Mouse (Mus musculus) gastrocnemius, adult 2 months (tissue): ENCODE measurements at regions not wholly inside any gene's neighbourhood (a gene's known extent, or its start where the extent isn't known, plus 50 kb on each side); places are given as distances from the start of the nearest gene placed in this dataset.

Experiments
- DNase-seq: peaks from one replicate; pipeline ENCODE4 v3.0.0; 2022
- H3K27ac ChIP-seq: fragments of 200-600 bp; 2 replicates; pipeline ENCODE4 v1.8.1; 2022; ENCODE audit warnings: mild to moderate bottlenecking
- H3K4me3 ChIP-seq: fragments of 200-600 bp; 2 replicates; pipeline ENCODE4 v1.8.1; 2022; ENCODE audit warnings: mild to moderate bottlenecking, moderate library complexity
- CTCF ChIP-seq: fragments of 200-600 bp; IDR thresholded peaks from 2 replicates; pipeline ENCODE4 v1.8.1; 2022; ENCODE audit warnings: antibody characterized with exemption, mild to moderate bottlenecking, moderate library complexity
- intact Hi-C: fragments of 180-260 bp; cut with DNase I; formaldehyde crosslinking; loops from one replicate; pipeline ENCODE4 v1.15.1; 2025

DNA sequence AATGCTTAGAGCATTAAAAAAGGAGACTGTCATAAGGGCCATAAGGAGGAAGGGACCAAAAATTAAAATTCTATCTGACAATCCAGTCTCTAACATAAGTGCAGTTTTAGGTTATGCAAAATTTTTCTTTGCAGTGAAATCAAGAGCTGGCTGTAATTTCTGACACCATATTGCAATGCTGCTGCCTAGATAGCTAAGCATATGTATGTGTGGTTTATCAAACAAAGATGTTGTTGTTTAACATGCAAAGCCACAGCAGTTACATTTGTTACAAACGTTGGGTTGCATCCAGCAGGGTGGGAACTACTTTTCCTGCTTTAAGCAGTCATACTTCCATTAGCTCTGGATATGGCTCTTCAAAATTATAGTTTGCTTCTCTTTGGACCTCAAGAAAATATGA is 288.5 kb downstream of the Psat1 start:
- TF ChIP-seq CTCF: no peak
- intact Hi-C loops: no loop called here
- no peak for DNase-seq
- Histone ChIP-seq H3K27ac (no peak overlapping the region), H3K4me3 (no peak overlapping the region)

DNA sequence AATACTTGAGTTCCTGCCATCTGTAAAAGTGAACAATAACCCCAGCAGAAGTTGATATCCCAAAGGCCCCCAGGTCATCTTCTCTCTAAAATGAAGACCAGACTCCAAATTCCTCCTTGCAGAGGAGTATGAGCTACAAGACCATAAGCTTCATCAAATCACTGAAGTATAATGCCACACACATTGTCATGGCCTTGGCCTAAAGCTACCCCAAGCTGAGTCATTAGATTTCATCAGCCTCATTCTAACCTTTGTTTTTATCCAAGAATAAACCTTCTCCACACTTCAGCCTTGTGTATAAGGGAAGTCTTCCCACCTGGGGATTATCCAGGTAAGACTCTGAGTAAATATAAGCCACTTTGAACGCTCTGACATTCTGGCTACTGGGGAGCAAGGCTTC is 289.3 kb downstream of the Psat1 start:
- no peak for DNase-seq
- intact Hi-C loops: no loop called here
- TF ChIP-seq CTCF: no peak

DNA sequence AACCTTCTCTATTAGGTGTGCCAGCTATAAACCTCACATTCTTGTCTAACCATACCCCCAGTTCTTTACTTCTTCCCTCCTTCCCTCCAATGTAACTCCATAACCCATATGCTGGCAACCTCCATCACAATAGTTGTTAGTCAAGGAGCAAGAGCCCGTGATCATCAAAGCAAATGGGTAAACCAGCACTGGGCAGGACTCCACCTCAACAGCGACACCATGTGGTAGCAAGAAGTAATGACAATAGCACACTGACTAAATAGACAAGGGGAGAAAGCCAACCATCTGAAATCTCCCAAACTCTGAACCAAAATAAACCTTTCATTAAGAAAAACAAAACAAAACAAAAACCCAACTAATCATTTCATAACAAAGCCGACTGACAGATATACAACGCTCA is 297.8 kb downstream of the Psat1 start:
- no peak for DNase-seq
- H3K4me3 ChIP-seq: no peak overlapping the region
- intact Hi-C loops: no loop called here
- no peak overlapping the region for H3K27ac ChIP-seq
- TF ChIP-seq CTCF: peak; percentile 64

More for the DNA sequence above, 289.3 kb downstream of the Psat1 start:
- Histone ChIP-seq H3K27ac (no peak overlapping the region), H3K4me3 (no peak overlapping the region)

DNA sequence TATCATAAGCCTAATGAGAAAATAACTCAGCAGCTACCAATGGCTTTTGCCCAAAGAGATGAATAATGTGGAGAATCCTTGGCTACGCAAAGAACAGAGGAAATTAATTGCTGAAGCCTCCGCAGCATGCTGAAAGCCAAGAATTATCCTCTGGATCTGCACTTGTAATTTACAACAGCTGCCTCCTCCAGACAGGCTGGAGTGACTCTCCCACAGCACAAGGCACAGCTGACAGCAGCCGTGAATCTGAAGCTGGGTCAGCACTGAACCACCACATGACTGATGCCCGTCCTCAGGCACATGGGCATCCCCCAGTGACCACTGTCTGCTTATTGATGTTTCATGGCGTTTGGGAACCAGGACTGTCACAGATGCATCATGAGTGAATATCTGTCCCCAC is 299.8 kb downstream of the Psat1 start:
- TF ChIP-seq CTCF: no peak
- H3K4me3 ChIP-seq: no peak overlapping the region
- intact Hi-C loops: no loop called here
- no peak overlapping the region for H3K27ac ChIP-seq
- no peak for DNase-seq

DNA sequence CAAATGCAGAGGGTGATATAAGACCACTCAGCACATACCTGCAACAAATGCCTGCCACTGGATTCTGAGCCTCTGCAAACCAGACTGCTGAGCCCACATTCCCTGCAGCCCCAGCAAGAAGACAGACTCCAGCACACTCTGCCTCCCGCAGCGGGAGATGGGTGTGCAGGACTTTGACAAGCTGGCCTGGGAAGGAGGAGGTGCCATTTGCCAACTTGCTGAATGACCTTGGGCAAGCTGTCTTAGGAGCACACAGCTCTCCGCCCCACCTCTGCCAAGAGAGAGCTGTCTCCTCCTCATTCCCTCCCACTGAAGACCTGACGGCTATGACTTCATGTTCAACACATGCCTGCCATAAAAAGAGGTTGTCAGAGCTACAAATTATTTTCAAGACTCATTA is 302.4 kb downstream of the Psat1 start:
- TF ChIP-seq CTCF: no peak
- no peak for DNase-seq
- intact Hi-C loops: no loop called here
- no peak overlapping the region for H3K27ac ChIP-seq
- no peak overlapping the region for H3K4me3 ChIP-seq

DNA sequence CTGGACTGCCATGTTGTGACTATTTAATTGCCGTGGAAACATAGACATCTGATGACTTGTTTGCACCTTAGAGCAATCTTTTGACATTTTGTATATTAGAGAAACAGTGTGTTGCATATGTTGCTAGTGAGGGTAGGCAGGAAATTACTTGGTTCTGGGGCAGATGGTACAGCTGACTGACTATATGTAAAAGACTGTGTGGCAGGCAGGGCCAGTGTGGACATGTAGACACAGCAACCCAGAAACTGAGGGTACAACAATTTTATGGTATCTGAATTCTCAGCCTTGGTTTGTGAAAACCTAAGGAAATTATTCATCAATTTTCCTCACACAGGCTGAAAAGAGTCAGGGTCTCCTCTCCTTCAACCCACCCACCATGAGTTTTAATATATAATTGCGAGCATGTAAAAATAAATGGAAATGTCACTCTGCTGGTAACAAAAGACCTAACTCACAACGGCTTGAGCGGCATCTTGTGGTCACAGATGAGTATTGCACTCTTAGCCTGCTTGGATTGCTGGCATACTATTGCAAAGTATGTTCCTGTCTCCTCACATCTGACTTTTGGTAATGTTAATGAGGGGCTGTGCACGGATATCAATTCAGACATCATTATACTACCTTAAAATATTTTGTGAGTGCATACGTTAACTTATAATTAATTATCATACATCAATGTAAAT is 329.8 kb downstream of the Psat1 start:
- Histone ChIP-seq H3K4me3 (no peak overlapping the region), H3K27ac (no peak overlapping the region)
- intact Hi-C loops: loop anchor here (10.0 kb wide), 1 partner anchor 583 kb away; no protein-coding TSS in a partner anchor
- TF ChIP-seq CTCF: peak; percentile 89
- DNase-seq: peak; percentile 44

DNA sequence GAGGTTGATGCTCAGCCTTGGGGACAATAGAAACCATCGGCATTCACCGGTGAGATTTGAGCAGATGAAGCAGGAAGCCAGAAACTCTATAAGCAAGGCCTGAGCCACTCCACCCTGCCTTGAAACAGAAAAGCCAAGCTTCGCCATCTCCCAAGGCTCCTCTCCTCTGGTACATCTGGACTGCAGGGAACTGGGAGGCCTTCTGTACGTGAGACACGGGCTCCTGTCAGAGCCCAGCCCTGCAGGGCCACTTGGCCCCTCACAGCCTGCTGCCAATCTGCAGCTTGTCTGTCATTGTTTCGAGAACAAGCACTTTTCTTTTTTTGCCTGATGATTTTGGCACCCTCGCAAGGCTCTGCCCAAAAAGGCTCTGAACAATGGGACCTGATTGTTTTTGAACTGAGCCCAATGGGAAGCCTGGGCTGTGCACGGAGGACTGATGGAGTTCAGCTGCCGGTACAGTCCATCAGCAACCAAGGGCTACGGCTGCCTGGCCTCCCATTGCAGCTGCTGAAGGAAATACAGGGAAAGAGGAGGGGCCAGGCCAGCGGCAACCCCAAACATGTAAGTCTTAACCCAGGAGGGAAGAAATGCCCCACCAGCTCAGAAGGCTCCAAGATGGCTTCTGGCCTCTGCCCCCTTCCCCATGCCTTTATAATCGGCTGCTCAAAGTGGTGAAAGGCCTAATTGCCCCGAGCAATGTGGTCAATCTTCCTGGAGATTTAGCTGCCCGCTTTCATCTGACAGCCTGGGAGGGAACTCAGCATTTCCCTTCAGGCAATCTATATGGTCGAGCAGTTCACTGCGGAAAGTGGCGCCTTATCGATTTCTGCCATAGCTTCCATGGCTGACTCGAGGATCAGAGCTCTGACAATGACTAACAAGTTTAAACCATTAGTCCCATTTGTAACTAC is 332.2 kb downstream of the Psat1 start:
- H3K4me3 ChIP-seq: no peak overlapping the region
- no peak overlapping the region for H3K27ac ChIP-seq
- intact Hi-C loops: loop anchor here (10.0 kb wide), 1 partner anchor 580 kb away; no protein-coding TSS in a partner anchor
- TF ChIP-seq CTCF: no peak
- no peak for DNase-seq

DNA sequence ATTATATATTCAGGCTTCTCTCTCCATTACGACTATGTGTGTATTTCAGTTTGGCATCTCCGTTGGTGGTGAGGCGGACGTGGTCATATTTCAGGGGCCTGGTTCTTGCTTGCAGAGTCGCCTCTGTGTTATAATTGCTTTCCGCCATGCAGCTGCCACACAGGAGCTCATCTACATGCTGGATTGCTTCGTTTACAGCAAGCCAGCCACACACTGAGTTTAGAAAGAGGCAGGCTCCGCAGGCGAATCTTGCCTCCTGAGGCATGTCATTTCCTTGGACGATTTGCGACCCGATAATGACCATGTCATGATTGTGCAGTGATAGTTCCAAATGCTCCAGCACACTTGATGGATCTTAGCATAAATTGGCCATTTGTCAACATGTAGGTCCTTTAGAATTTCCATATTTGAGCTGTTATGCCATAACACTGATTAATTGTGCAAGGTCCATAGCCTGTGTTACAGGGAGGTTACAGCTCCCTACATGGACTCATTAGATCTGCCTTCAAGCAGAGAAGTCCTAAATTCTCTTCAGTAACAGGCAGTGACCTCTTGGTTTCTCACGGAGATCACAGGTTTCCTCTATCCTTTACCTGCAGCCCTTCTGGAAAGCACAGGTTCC is 335.9 kb downstream of the Psat1 start:
- intact Hi-C loops: loop anchor here (10.0 kb wide), 1 partner anchor 576 kb away; no protein-coding TSS in a partner anchor
- TF ChIP-seq CTCF: no peak
- H3K27ac ChIP-seq: no peak overlapping the region

DNA sequence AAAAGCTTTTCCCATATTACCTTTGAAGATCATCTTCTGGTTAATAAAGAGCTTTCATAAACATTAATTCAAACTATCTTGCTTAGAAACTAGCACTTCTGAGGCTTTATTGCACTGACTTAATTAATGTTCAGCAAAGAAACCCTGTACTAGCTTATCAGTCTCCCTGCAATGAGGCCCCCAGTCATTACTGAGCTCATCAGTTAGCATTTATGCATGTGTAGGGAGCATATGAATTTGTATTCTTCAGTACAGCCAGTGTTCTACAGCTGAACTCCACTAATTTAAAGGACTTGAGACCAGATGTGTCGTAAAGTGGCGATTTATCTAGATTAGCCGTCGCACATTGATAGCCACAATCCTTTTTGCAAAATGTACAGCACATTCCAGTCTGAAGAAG is 340.7 kb downstream of the Psat1 start:
- intact Hi-C loops: no loop called here
- TF ChIP-seq CTCF: no peak
- no peak for DNase-seq
- Histone ChIP-seq H3K4me3 (no peak overlapping the region), H3K27ac (no peak overlapping the region)

More for the DNA sequence above, 335.9 kb downstream of the Psat1 start:
- no peak overlapping the region for H3K4me3 ChIP-seq
- DNase-seq: no peak

DNA sequence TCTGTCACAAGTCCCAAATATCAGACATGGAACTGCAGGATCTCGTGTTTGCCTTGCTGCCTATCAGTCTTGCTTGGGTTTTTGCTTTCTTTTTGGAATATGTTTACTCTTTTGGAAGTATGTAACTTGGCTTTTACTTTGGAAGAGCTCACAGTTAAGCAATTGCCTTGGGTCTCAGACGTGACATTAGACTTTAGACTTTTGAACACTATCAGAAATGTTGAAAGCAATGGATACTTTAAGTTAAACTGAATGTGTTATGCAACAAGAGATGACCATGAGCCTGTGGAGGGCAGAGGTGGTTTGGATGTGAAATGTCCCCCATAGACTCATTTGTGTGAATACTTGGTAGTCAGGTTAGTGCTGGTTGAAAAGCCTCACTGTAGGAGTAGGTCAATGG is 354.3 kb downstream of the Psat1 start:
- no peak for DNase-seq
- intact Hi-C loops: no loop called here
- Histone ChIP-seq H3K4me3 (no peak overlapping the region), H3K27ac (no peak overlapping the region)
- no peak for TF ChIP-seq CTCF

DNA sequence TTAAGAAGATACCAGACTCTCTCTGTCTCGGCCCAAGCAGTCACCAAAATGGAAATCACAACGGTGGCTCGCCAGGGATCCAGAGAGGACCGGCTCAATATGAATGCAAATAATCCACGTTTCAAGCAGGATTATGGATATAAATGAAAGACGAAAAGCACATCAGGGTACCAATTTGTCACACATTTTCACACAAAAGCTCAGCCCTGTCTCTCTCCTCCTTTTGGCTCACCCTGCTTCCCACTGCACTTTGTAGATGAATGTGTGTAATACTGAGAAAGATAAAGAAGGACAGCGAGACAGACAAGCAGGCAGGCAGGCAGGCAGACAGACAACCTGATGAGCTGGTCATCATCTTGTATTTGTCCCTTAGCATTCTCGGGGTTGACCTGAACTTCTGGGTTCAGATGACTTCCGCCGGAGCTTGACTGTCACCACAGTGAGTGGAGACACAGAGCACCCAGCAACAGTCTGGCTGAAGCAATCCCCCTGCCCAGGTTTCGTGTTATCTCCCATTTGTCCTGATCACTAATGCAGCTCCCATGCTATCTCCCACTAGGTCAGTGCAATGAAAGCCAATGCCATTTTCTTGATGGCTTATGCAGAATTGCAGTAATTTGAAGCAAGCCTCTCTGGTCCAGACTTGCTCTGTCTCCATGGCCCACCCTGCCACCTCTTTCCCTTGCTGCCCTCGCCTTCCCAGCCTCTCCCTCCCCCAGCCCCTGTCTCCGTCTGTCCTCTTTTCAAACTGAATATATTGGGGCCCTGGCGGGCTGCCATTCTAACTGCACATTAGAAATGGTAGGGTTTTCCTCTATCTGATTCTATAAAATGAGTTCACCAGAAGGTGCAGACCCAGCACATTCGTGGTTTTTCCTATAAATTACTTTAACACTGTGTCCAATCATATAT is 363.1 kb downstream of the Psat1 start:
- no peak for TF ChIP-seq CTCF
- no peak overlapping the region for H3K4me3 ChIP-seq
- intact Hi-C loops: no loop called here
- H3K27ac ChIP-seq: no peak overlapping the region
- DNase-seq: no peak
